8 mouse cellular contexts compared by ENCODE assay signal in the genomic region with DNA sequence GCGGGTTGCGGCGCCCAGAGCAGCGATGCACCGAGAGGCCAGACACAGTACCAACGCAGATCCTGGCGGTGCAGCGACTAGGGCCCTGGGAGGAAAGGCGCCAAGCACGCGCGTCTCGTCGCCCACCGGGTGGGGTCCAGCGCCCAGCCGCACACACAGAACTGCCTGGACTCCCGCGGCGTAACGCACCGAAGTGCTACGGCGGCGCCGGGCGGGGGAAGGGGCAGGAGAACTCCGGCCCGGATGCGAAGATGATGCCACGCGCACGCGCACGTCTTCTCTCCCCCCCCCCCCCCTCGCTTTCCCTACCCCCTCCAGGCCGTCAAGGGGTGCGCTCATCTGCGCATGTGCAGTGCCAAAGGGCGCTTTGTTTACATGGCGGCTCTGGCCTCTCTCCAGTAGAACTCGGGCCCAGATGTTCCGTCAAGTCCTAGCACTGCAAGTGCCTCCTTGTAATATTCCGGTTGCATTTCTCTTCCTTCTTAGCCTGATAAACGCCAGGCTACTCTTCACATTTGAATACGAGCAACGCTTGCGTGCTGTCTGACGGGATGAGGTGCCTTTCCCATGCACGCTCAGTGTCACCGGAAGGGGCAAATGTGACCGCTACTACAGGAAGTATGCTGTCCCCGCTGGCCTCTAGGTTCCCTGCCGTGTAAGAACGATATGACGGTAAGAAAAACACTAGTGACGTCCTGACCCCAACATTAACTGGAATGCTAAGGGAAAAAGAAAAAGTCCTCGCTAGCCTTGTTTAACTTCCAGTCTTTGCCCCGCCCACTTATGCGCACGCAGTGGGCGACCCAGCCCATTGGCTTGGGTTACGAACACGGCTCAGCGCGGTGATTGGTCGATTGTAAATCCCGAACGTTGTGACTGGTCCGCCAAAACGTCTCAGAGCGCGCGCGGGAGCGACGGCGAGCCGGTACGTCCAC. TPM values are rescaled to one million over a fixed set of nuclear protein-coding genes. Genes with fewer than 3 reads are reported as not detected.
DNase-seq lines count a peak whose midpoint lies in the region; ATAC-seq and TF ChIP-seq lines count a peak whose summit lies in the region.

Gene Vps26b (minus strand): TSS at position 238 of the 935 bp plus-strand sequence.
Gene Ncapd3 (plus strand): TSS at position 348 of the 935 bp plus-strand sequence.

- peaks cover 2% of the 10 kb centered on the region; the same call in 1 of the 2 replicates for H3K4me1 ChIP-seq in cortical plate, adult 2 months (ENCODE audit: control insufficient read depth, insufficient read depth, low read length)
- H3K4me1 ChIP-seq in megakaryocyte, embryonic 14.5 days, result peaks cover 72% of the 10 kb centered on the region

- peak within 1 kb of the TSS; percentile 55 for H3K4me3 ChIP-seq in cortical plate, adult 2 months (ENCODE audit: insufficient read depth, low read length)
- peak within 1 kb of the TSS; percentile 100 for H3K4me3 ChIP-seq in megakaryocyte, embryonic 14.5 days (replicated peaks)

- peak; percentile 79 for TF ChIP-seq POLR2A in cortical plate, adult 2 months (IDR thresholded peaks at IDR 0.05; ENCODE audit: extremely low read depth, insufficient read depth, low read length)

- peak; percentile 85 for ATAC-seq in activated CD4-positive, CD25-positive, alpha-beta regulatory T cell, adult 4 months

- H3K27ac ChIP-seq in cortical plate, adult 2 months (ENCODE audit: insufficient read depth, low read length), result peak within 1 kb of the TSS; percentile 92

- no peaks in the 10 kb centered on the region for H3K27me3 ChIP-seq in megakaryocyte, embryonic 14.5 days (replicated peaks)

- H3K9me3 ChIP-seq in megakaryocyte, embryonic 14.5 days, result no peaks in the 10 kb centered on the region

- no peak for TF ChIP-seq CTCF in cortical plate, adult 2 months (IDR thresholded peaks at IDR 0.05; ENCODE audit: extremely low read depth, insufficient read depth, low read length)

- peak; percentile 93 to 96 for DNase-seq in gastrocnemius, adult 8-10 months (ENCODE audit: low spot score in 2 of 2)
- peak; percentile 93 for DNase-seq in hindlimb bud, embryonic 11.5 days (ENCODE audit: extremely low spot score, low read depth, low spot score)
- peak; percentile 95 to 97 for DNase-seq in left cerebral cortex, adult 8-10 months (ENCODE audit: low spot score in 2 of 2)
- peak; percentile 98 to 99 for DNase-seq in right cerebral cortex, postnatal 10 days (ENCODE audit: low spot score in 2 of 2)
- peak; percentile 93 for DNase-seq in urinary bladder, postnatal 25 days (ENCODE audit: low spot score)

- H3K36me3 ChIP-seq in megakaryocyte, embryonic 14.5 days (replicated peaks; ENCODE audit: low read length), result peaks cover 16% of the 10 kb centered on the region

RNA-seq across cellular contexts. Expression of gene Vps26b, which starts in this region (rescaled TPM):
- 10 to 100 TPM in 1 of 2 experiments, 1 to 10 TPM in 1; 10.0 to 14.0 TPM for polyA plus RNA-seq in activated CD4-positive, CD25-positive, alpha-beta regulatory T cell, adult 4 months (2017; shearing (Covaris generic))
- 73.3 and 79.4 TPM in 2 replicates for polyA plus RNA-seq in cortical plate, adult 2 months (2012; rRNA removed)
- total RNA-seq in gastrocnemius, adult 8-10 months (2022), result 10 to 100 TPM; 26.2 to 27.3 (median 26.8) TPM
- total RNA-seq in left cerebral cortex, adult 8-10 months (2022), result 100 to 1,000 TPM in 2 of 4 experiments, 10 to 100 TPM in 2; 91.6 to 107 (median 97.7) TPM
- polyA plus RNA-seq in megakaryocyte, embryonic 14.5 days (2012; ENCODE audit: insufficient read depth, low replicate concordance), result 21.3 and 26.1 TPM in 2 replicates

RNA-seq across cellular contexts. Expression of gene Ncapd3, which starts in this region (rescaled TPM):
- polyA plus RNA-seq in activated CD4-positive, CD25-positive, alpha-beta regulatory T cell, adult 4 months (2017; shearing (Covaris generic)), result 10 to 100 TPM; 23.4 to 27.0 TPM
- 35.1 and 35.2 TPM in 2 replicates for polyA plus RNA-seq in cortical plate, adult 2 months (2012; rRNA removed)
- total RNA-seq in gastrocnemius, adult 8-10 months (2022), result 1 to 10 TPM; 4.7 to 5.7 (median 5.0) TPM
- total RNA-seq in left cerebral cortex, adult 8-10 months (2022), result 10 to 100 TPM; 19.1 to 21.7 (median 19.4) TPM
- polyA plus RNA-seq in megakaryocyte, embryonic 14.5 days (2012; ENCODE audit: insufficient read depth, low replicate concordance), result 0.53 and 0.97 TPM in 2 replicates

Comparison
In these comparisons a context has a peak if more than half of its experiments do, and no peak if none do; other contexts are left out.
1. Peak in every context shown above with its lines: DNase-seq, ATAC-seq, H3K4me3 ChIP-seq and H3K27ac ChIP-seq.
2. RNA of gene Ncapd3 (polyA plus RNA-seq): 35.1 to 35.2 TPM in cortical plate, adult 2 months and 23.4 to 27.0 TPM in activated CD4-positive, CD25-positive, alpha-beta regulatory T cell, adult 4 months; 0.53 to 0.97 TPM in megakaryocyte, embryonic 14.5 days; every median in the first group is over 10 times any median in the second.